Mouse (Mus musculus) MEL (cell line): ENCODE measurements around the gene Gmfg.

Experiments used
- CTCF ChIP-seq, 3 experiments: IDR thresholded peaks in 2 of 3; conservative IDR thresholded peaks in 1 of 3; 2 replicates each; pipeline ENCODE4 v1.5.1; 2011 to 2012; ENCODE audit warnings: low read length in 3 of 3, low read depth in 2 of 3, mild to moderate bottlenecking in 2 of 3, improper control_type of control experiment in 1 of 3, inconsistent platforms in 1 of 3, mixed read lengths in 1 of 3, moderate library complexity in 1 of 3; ENCODE audit not compliant: control insufficient read depth in 1 of 3, insufficient read depth in 1 of 3, poor library complexity in 1 of 3, severe bottlenecking in 1 of 3
- MAFK ChIP-seq: IDR thresholded peaks from 2 replicates; pipeline ENCODE4 v1.6.1; 2011; ENCODE audit warnings: low read depth, mild to moderate bottlenecking, low read length, improper control_type of control experiment, borderline replicate concordance
- POLR2A ChIP-seq, 2 experiments: IDR thresholded peaks; 2 replicates each; pipeline ENCODE4 v1.6.1; 2011 to 2012; ENCODE audit warnings: low read length in 2 of 2, mild to moderate bottlenecking in 2 of 2, control low read depth in 1 of 2, improper control_type of control experiment in 1 of 2, low read depth in 1 of 2, moderate library complexity in 1 of 2; ENCODE audit not compliant: control insufficient read depth in 1 of 2, insufficient read depth in 1 of 2, poor library complexity in 1 of 2
- POLR2AphosphoS2 ChIP-seq: IDR thresholded peaks from 2 replicates; pipeline ENCODE4 v1.6.1; 2011; ENCODE audit warnings: low read length, improper control_type of control experiment
- RCOR1 ChIP-seq: IDR thresholded peaks from 2 replicates; pipeline ENCODE4 v1.6.1; 2012; ENCODE audit warnings: low read depth, mild to moderate bottlenecking, inconsistent platforms, low read length, improper control_type of control experiment
- SIN3A ChIP-seq: IDR thresholded peaks from 2 replicates; pipeline ENCODE4 v1.6.1; 2012; ENCODE audit warnings: low read length, improper control_type of control experiment, inconsistent platforms
- SMC3 ChIP-seq: IDR thresholded peaks from 2 replicates; pipeline ENCODE4 v1.6.1; 2011; ENCODE audit warnings: low read depth, low read length, improper control_type of control experiment
- TAL1 ChIP-seq: IDR thresholded peaks from 2 replicates; pipeline ENCODE4 v1.6.1; 2012; ENCODE audit warnings: mild to moderate bottlenecking, inconsistent platforms, low read length, moderate library complexity, mixed read lengths
- TCF12 ChIP-seq: IDR thresholded peaks from 2 replicates; pipeline ENCODE4 v1.6.1; 2014; ENCODE audit warnings: low read depth, mild to moderate bottlenecking, inconsistent platforms, low read length, improper control_type of control experiment, moderate library complexity
- ZNF384 ChIP-seq: IDR thresholded peaks from 2 replicates; pipeline ENCODE4 v1.6.1; 2012; ENCODE audit warnings: low read depth, mild to moderate bottlenecking, inconsistent platforms, low read length, improper control_type of control experiment

DNA sequence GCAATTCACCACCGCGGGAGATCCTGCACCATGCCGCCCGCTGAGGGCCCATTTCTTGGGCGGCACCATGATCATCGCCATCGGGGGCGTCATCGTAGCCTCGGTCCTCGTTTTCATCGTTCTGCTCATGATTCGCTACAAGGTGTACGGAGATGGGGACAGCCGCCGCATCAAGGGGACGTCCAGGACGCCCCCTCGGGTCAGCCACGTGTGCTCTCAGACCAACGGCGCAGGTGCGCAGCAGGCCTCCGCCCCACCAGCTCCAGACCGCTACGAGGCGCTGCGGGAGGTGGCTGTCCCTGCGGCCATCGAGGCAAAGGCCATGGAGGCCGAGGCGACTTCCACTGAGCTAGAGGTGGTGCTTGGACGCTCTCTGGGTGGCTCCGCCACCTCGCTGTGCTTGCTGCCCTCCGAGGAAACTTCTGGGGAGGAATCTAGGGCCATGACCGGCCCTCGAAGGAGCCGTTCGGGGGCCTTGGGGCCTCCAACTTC lies 29.5 kb downstream of the Gmfg start:
- TF ChIP-seq POLR2A (IDR thresholded peaks at IDR 0.05; ENCODE audit: control insufficient read depth in 1 of 2, insufficient read depth in 1 of 2, low read depth in 1 of 2, low read length in 2 of 2, poor library complexity in 1 of 2) (no peak), RCOR1 (no peak), MAFK (no peak), TCF12 (no peak), CTCF (IDR thresholded peaks at IDR 0.05 in 2 of 3, conservative IDR thresholded peaks at IDR 0.05 in 1 of 3; ENCODE audit: control insufficient read depth in 1 of 3, insufficient read depth in 1 of 3, low read depth in 2 of 3, low read length in 3 of 3, poor library complexity in 1 of 3, severe bottlenecking in 1 of 3) (no peak), SMC3 (no peak), TAL1 (no peak), POLR2AphosphoS2 (no peak), ZNF384 (no peak), SIN3A (no peak)
